Mouse (Mus musculus) CH12.LX (cell line): ENCODE data around the gene Fancd2. TPM values are rescaled to one million over a fixed set of nuclear protein-coding genes. Genes with fewer than 3 reads are reported as not detected.

Source experiments
- DNase-seq: peaks from one replicate; pipeline ENCODE4 v3.0.0-alpha.2; 2013; ENCODE audit errors: extremely low read depth
- H3K27ac ChIP-seq: 2 replicates; pipeline ENCODE4 v1.5.1; 2012; ENCODE audit warnings: low read depth, mild to moderate bottlenecking, control low read depth, moderate library complexity; ENCODE audit not compliant: insufficient read depth
- H3K27me3 ChIP-seq: replicated peaks from 2 replicates; pipeline ENCODE3; 2012; ENCODE audit warnings: inconsistent platforms
- H3K36me3 ChIP-seq, 2 experiments: replicated peaks in 1 of 2; 2 replicates each; pipeline versions ENCODE3 to v1.6.1; 2012; ENCODE audit warnings: inconsistent platforms in 1 of 2, low read length in 1 of 2, mild to moderate bottlenecking in 1 of 2, mixed read lengths in 1 of 2, moderate library complexity in 1 of 2; ENCODE audit not compliant: control insufficient read depth in 1 of 2, insufficient read depth in 1 of 2
- H3K4me1 ChIP-seq, 2 experiments: 2 replicates each; pipeline ENCODE4 v1.6.1; 2012; ENCODE audit warnings: inconsistent platforms in 1 of 2, moderate library complexity in 1 of 2; ENCODE audit not compliant: insufficient read depth in 2 of 2, control insufficient read depth in 1 of 2
- H3K4me2 ChIP-seq: 2 replicates; pipeline ENCODE4 v1.6.1; 2012; ENCODE audit warnings: low read depth, mild to moderate bottlenecking, control low read depth; ENCODE audit not compliant: poor library complexity, insufficient read depth, severe bottlenecking
- H3K4me3 ChIP-seq, 3 experiments: fragments of 150-350 bp in 1 of 3; sonication (generic) in 1 of 3; replicated peaks in 1 of 3; 2 replicates each; pipeline versions ENCODE3 to v1.5.1; 2011 to 2012; ENCODE audit warnings: low read depth in 2 of 3, low read length in 2 of 3, mild to moderate bottlenecking in 2 of 3, moderate library complexity in 2 of 3, control low read depth in 1 of 3, improper control_type of control experiment in 1 of 3, inconsistent platforms in 1 of 3, mixed read lengths in 1 of 3; ENCODE audit not compliant: poor library complexity in 1 of 3
- H3K79me2 ChIP-seq: replicated peaks from 2 replicates; pipeline ENCODE4 v1.6.1; 2012; ENCODE audit warnings: mild to moderate bottlenecking, moderate library complexity; ENCODE audit not compliant: control insufficient read depth, poor library complexity, insufficient read depth, severe bottlenecking; ENCODE audit errors: extremely low read depth
- H3K9ac ChIP-seq: 2 replicates; pipeline ENCODE4 v1.6.1; 2012; ENCODE audit warnings: low read depth, mild to moderate bottlenecking, control low read depth, moderate library complexity; ENCODE audit not compliant: insufficient read depth
- H3K9me3 ChIP-seq: replicated peaks from 2 replicates; pipeline ENCODE3; 2012; ENCODE audit warnings: low read length, inconsistent platforms, mixed read lengths
- CHD1 ChIP-seq: IDR thresholded peaks from 2 replicates; pipeline ENCODE4 v1.6.1; 2012; ENCODE audit warnings: low read depth, low read length, improper control_type of control experiment, inconsistent platforms
- E2F4 ChIP-seq: IDR thresholded peaks from 2 replicates; pipeline ENCODE4 v1.6.1; 2011; ENCODE audit warnings: low read depth, low read length, improper control_type of control experiment; ENCODE audit not compliant: insufficient replicate concordance
- EP300 ChIP-seq: IDR thresholded peaks from 2 replicates; pipeline ENCODE4 v1.6.1; 2011; ENCODE audit warnings: low read length, improper control_type of control experiment
- ETS1 ChIP-seq: conservative IDR thresholded peaks from 2 replicates; pipeline ENCODE4 v1.6.1; 2012; ENCODE audit warnings: low read depth, mild to moderate bottlenecking, inconsistent platforms, low read length, improper control_type of control experiment, moderate library complexity
- HCFC1 ChIP-seq: IDR thresholded peaks from 2 replicates; pipeline ENCODE4 v1.6.1; 2012; ENCODE audit warnings: low read depth, mild to moderate bottlenecking, inconsistent platforms, low read length, improper control_type of control experiment
- MAFK ChIP-seq: IDR thresholded peaks from 2 replicates; pipeline ENCODE4 v1.6.1; 2011; ENCODE audit warnings: low read length, improper control_type of control experiment; ENCODE audit not compliant: insufficient replicate concordance
- POLR2A ChIP-seq: IDR thresholded peaks from 2 replicates; pipeline ENCODE4 v1.6.1; 2011; ENCODE audit warnings: low read depth, mild to moderate bottlenecking, improper control_type of control experiment, low read length
- RCOR1 ChIP-seq: conservative IDR thresholded peaks from 2 replicates; pipeline ENCODE4 v1.6.1; 2012; ENCODE audit warnings: low read depth, mild to moderate bottlenecking, inconsistent platforms, low read length, improper control_type of control experiment
- TCF12 ChIP-seq: IDR thresholded peaks from 2 replicates; pipeline ENCODE4 v1.6.1; 2014; ENCODE audit warnings: low read depth, mild to moderate bottlenecking, inconsistent platforms, low read length, improper control_type of control experiment
- USF1 ChIP-seq: IDR thresholded peaks from 2 replicates; pipeline ENCODE4 v1.6.1; 2014; ENCODE audit warnings: low read depth, mild to moderate bottlenecking, inconsistent platforms, low read length, improper control_type of control experiment
- USF2 ChIP-seq: conservative IDR thresholded peaks from 2 replicates; pipeline ENCODE4 v1.6.1; 2011; ENCODE audit warnings: low read depth, low read length, improper control_type of control experiment
- ZKSCAN1 ChIP-seq: IDR thresholded peaks from 2 replicates; pipeline ENCODE4 v1.6.1; 2012; ENCODE audit warnings: low read depth, inconsistent platforms, low read length, improper control_type of control experiment, borderline replicate concordance
- dilution Hi-C: fragments of 300-500 bp; cut with MboI; formaldehyde crosslinking; loops from 2 replicates; pipeline ENCODE4 v1.14.3; 2020; ENCODE audit warnings: low sequenced_read_pairs; ENCODE audit not compliant: extremely low pct_unique_long_range_greater_than_20kb, extremely low pct_ligation_motif_present
- in situ Hi-C: fragments of 300-500 bp; cut with MboI; formaldehyde crosslinking; loops from 3 replicates; pipeline ENCODE4 v1.14.3; 2019; ENCODE audit warnings: low sequenced_read_pairs, low pct_ligation_motif_present, low pct_unique_long_range_greater_than_20kb, mixed read lengths
- polyA plus RNA-seq: library from polyadenylated mRNA; unstranded; fragments of >175 nt; gene quantifications from 2 replicates; pipeline ENCODE4 v1.2.1, GENCODE M21; 2012; ENCODE audit warnings: low read depth; ENCODE audit not compliant: insufficient read length
- total RNA-seq, 2 experiments: library from RNA; depleted of rRNA; stranded (reverse); fragments of 300-350 nt in 1 of 2; fragments of >200 nt in 1 of 2; gene quantifications; 2 replicates each; pipeline ENCODE4 v1.2.3; 2012 to 2014

The Fancd2 gene
- total and polyA plus RNA-seq, 3 experiments: 25.5 to 32.7 (median 30.2) TPM

DNA sequence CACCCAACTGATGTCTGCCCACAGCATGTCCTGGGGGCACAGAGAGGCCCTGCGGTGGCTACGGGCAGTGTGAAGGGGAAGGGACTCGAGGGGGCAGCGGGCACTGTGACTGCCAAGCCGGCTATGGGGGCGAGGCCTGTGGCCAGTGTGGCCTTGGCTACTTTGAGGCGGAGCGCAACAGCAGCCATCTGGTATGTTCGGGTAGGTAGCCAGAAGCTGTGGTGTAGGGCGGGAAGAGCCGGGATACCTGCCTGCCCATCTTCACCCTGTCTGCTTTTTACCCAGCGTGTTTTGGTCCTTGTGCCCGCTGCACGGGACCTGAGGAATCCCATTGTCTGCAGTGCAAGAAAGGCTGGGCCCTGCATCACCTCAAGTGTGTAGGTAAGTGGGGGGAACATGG lies 42.1 kb upstream of the Fancd2 start:
- in situ Hi-C loops: no loop called here
- H3K4me2 ChIP-seq: no peak overlapping the region
- peaks cover 12 to 62% of the 10 kb centered on the region in 2 experiments for H3K36me3 ChIP-seq
- no peaks in the 10 kb centered on the region for H3K9me3 ChIP-seq
- dilution Hi-C loops: no loop called here
- H3K27ac ChIP-seq: no peak overlapping the region
- no peak overlapping the region for H3K9ac ChIP-seq
- TF ChIP-seq POLR2A (no peak), ZKSCAN1 (no peak)
- no peak for DNase-seq
- H3K79me2 ChIP-seq: no peaks in the 10 kb centered on the region
- peaks cover 6 to 37% of the 10 kb centered on the region in 2 experiments for H3K4me1 ChIP-seq
- no peak overlapping the region for H3K4me3 ChIP-seq
- no peaks in the 10 kb centered on the region for H3K27me3 ChIP-seq

DNA sequence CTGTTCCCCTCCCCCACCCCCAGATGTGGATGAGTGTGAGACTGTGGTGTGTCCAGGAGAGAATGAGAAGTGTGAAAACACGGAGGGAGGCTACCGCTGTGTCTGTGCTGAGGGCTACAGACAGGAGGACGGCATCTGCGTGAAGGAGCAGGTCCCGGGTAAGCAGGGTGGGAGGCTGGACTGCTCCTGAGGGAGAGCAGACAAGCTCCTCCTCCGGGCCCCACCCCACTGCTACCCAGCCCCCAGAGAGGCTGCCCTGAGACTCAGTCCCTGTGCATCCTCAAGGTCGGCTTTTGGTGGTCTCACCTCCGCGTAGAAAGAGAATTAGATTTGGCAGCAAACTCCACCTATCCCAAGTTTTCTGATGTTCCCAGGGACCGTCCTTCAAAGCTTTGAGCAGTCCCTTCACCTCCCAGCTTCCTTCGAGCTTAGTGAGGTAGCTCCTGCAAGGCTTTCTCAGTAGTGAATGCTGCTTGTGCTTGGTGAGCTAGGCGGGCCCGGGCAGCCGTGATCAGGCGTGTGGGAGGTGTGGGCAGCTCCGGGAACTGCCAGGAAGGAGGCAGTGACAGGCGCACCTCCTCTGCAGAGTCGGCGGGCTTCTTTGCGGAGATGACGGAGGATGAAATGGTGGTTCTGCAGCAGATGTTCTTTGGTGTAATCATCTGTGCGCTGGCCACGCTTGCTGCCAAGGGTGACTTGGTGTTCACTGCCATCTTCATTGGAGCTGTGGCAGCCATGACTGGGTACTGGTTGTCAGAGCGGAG lies 39.2 kb upstream of the Fancd2 start:
- in situ Hi-C loops (no loop called here), dilution Hi-C loops (no loop called here)
- Histone ChIP-seq H3K79me2 (no peaks in the 10 kb centered on the region), H3K4me2 (no peak overlapping the region), H3K9me3 (no peaks in the 10 kb centered on the region), H3K27ac (no peak overlapping the region), H3K4me3 (no peak overlapping the region), H3K27me3 (no peaks in the 10 kb centered on the region), H3K4me1 (peaks cover 4 to 18% of the 10 kb centered on the region in 2 experiments), H3K9ac (no peak overlapping the region), H3K36me3 (peaks cover 12 to 69% of the 10 kb centered on the region in 2 experiments)
- TF ChIP-seq USF1: no peak
- TF ChIP-seq RCOR1: no peak
- no peak for TF ChIP-seq EP300
- no peak for TF ChIP-seq TCF12
- TF ChIP-seq POLR2A: no peak
- no peak for TF ChIP-seq HCFC1
- no peak for DNase-seq

DNA sequence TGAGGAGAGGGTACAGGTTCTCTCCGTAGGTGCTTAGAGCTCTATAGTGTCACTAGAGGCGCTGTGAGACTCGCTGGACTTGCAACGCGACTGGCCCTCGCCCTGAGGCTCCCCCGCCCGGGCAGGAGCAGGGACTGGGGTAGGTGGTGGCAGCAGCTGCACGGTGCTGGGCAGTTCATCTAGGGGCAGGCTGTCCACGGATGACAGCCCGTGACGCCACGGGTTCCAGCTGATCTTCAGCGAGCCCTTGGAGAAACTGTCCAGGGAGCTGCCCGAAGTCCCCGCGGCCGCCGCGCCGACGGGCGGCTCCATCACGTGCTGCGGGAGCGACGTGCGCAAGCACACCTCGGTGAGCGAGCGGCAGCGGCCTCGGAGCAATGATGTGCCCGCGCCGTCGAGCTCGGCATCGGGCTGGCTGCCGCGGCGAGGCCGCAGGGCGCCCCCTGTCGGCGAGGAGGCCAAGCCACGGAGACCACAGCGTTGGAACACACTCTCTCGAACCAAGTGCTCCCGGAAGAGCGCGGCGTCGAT lies 37.2 kb upstream of the Fancd2 start:
- dilution Hi-C loops: no loop called here
- no peaks in the 10 kb centered on the region for H3K79me2 ChIP-seq

More for the DNA sequence above, 37.2 kb upstream of the Fancd2 start:
- DNase-seq: no peak
- Histone ChIP-seq H3K4me3 (no peak overlapping the region), H3K4me1 (peaks cover 0 to 11% of the 10 kb centered on the region in 2 experiments; a peak in 3 of 4 replicates), H3K27ac (no peak overlapping the region), H3K9ac (no peak overlapping the region), H3K4me2 (no peak overlapping the region), H3K27me3 (no peaks in the 10 kb centered on the region), H3K36me3 (peaks cover 11 to 53% of the 10 kb centered on the region in 2 experiments), H3K9me3 (no peaks in the 10 kb centered on the region)
- TF ChIP-seq CHD1 (no peak), USF2 (no peak), ETS1 (no peak), E2F4 (no peak), MAFK (no peak)
- in situ Hi-C loops: no loop called here
